Mouse (Mus musculus): ENCODE results near the gene Barx1. TPM values are rescaled to one million over a fixed set of nuclear protein-coding genes. Genes with fewer than 3 reads are reported as not detected.

The Barx1 gene
- polyA plus RNA-seq, 1 experiment from 2014 or later = 2.7 TPM

DNA sequence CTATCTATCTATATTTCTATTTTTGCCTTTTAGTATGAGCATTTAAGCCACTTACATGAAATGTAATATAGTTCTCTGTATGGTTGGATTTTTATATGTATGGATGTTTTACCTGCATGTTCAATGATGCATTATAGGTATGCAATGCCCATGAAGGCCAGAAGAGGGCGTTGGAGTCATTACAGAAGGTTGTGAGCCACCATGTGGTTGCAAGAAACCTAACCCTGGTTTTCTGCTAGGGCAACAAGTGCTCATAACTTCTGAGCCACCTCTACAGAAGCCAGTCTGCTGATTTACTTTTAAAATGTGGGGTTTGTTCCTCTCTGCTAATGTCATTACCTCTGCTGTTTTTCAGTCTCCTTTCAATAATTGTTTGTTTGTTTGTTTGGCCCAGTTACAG is 12.2 kb upstream of the Barx1 start:
- H3K4me3 ChIP-seq = no peak overlapping the region
- H3K4me1 ChIP-seq = no peaks in the 10 kb centered on the region
- H3K9me3 ChIP-seq = no peaks in the 10 kb centered on the region
- no peak overlapping the region for H3K27ac ChIP-seq
- no peak overlapping the region for H3K4me2 ChIP-seq (replicated peaks)
- H3K9ac ChIP-seq = no peak overlapping the region
- WGBS = 0% methylated on average over 1 of the region's 1 CpGs
- H3K27me3 ChIP-seq = peaks cover 37% of the 10 kb centered on the region
- ATAC-seq (ENCODE audit: low FRiP score, low read depth) = no peak
- no peaks in the 10 kb centered on the region for H3K36me3 ChIP-seq

DNA sequence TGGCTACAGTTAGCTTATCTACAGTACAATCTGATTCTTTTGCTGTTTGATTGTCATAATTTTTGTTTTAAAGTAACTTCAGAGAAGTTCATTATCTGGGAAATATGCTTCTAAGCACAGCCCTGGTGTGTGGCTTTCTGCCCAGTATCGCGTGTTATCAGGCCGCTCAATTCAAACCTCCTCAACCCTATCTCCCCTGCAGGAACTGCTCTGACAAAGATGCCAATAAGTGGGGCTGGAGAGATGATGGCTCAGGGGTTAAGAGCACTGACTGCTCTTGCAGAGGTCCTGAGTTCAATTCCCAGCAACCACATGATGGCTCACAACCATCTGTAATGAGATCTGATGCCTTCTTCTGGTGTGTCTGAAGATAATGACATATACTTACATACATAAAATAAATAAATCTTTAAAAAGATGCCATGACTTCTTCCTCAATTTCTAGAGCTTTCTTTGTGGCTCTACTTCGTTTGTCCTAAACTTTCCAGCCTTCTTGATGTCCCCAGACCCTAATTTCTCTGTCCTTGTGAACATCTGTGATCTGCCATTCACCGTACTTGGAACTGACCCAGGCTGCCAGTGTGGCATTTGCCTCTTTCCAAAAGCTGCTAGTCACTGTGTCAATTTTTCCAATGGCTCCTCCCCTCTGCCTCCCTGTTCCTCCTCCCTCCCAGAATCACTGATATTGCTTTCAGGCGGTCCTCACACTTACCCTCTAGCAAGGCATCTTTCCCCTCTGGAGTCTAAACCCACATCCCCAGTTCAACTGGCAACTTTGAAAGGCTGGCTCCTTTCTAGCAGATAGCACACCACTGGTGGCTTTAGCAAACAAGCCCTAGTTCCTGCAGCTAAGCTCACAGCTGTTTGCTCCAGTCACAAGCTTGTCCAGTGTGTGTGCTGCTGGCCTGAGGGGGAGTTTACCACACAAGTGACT is 11.4 kb upstream of the Barx1 start:
- H3K36me3 ChIP-seq = no peaks in the 10 kb centered on the region
- peaks cover 44% of the 10 kb centered on the region for H3K27me3 ChIP-seq
- no peak overlapping the region for H3K4me3 ChIP-seq
- ATAC-seq (ENCODE audit: low FRiP score, low read depth) = no peak
- no peak overlapping the region for H3K9ac ChIP-seq
- WGBS = 61% methylated on average over 6 of the region's 6 CpGs
- H3K4me2 ChIP-seq (replicated peaks) = no peak overlapping the region
- peaks cover 4% of the 10 kb centered on the region; the same call in 1 of the 2 replicates for H3K4me1 ChIP-seq
- H3K27ac ChIP-seq = no peak overlapping the region
- H3K9me3 ChIP-seq = no peaks in the 10 kb centered on the region

DNA sequence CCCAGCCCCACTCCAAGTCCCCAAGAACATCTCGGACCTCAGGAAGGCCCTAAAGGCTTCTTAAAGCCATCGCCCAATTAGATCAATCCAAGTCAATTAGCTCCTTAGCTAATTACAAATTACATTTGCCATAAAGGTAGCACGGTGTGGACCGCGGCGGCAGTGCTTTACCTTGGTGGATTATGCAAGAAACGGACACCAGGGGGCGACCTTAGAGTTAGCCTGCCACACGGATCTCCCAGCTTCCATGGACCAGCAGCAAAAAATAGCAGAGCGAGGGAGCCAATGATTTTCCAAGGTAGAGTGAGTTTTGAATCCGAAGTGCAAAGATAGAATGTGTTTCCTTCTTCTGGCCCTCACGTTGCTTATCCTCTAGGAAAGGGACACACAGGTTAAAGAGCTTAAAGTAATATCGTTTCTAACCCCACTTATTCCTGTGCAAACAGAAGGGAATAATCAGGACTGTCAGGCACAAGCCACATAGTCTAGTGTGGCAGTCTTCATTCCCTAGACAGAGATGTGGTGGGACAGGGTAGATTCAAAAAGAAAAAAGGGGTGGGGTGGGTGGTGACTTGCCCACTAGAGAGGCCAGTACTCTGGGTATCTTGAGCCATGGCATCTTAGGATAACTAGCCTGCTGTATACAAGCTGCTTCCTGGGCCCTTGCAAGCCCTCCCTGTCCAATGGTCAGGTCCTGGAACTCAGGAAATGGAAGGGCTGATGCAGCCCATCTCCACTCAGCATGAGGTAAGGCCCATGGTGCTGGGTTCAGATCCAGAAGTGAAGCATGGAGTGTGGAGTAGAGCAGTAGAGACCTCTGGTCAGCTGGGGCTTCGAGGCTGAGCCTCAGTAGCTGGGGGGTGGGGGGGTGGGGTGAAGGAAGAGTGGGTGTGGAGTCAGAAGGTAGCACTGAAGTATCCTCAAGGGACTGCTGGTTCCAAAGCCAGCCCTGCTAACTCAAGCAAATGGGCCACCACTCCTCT is 8.7 kb upstream of the Barx1 start:
- 11% methylated on average over 14 of the region's 14 CpGs for WGBS
- Histone ChIP-seq H3K9ac (no peak overlapping the region), H3K27ac (no peak overlapping the region), H3K9me3 (no peaks in the 10 kb centered on the region), H3K36me3 (no peaks in the 10 kb centered on the region), H3K4me3 (no peak overlapping the region), H3K4me2 (replicated peaks) (no peak overlapping the region), H3K4me1 (peaks cover 12% of the 10 kb centered on the region), H3K27me3 (peaks cover 70% of the 10 kb centered on the region)
- ATAC-seq (ENCODE audit: low FRiP score, low read depth) = peak; percentile 65; the same call in 1 of the 2 replicates

DNA sequence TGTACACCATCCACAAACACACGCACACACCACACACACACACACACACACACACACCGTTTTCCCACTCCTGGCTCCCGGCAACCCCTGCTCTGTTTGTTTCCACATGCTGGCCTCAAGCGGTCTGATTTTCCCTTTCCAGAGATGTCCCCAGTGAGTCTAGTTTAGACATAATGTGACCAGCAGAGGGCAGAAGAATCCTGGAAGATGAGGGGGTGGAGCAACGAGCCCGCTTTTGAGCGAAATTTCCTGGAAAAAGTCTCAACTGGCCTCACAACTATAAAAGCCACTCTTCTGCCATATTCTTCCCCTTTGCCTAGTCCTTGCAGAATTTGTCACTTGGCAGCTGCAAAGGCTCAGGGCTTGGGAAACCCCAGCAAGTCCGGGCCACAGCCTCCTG is 7.2 kb upstream of the Barx1 start:
- no peak overlapping the region for H3K4me3 ChIP-seq
- no peak overlapping the region for H3K27ac ChIP-seq
- 0 out of 2 replicates have a peak, but pooled peaks have one; percentile 34 for ATAC-seq (ENCODE audit: low FRiP score, low read depth)
- no peaks in the 10 kb centered on the region for H3K36me3 ChIP-seq
- WGBS = under 1% methylated on average over 8 of the region's 8 CpGs
- H3K27me3 ChIP-seq = peaks cover 86% of the 10 kb centered on the region
- H3K4me2 ChIP-seq (replicated peaks) = 0 out of 2 replicates have a peak overlapping the region, but pooled peaks have one; percentile 7
- H3K9me3 ChIP-seq = no peaks in the 10 kb centered on the region
- H3K4me1 ChIP-seq = peaks cover 27% of the 10 kb centered on the region
- H3K9ac ChIP-seq = no peak overlapping the region

DNA sequence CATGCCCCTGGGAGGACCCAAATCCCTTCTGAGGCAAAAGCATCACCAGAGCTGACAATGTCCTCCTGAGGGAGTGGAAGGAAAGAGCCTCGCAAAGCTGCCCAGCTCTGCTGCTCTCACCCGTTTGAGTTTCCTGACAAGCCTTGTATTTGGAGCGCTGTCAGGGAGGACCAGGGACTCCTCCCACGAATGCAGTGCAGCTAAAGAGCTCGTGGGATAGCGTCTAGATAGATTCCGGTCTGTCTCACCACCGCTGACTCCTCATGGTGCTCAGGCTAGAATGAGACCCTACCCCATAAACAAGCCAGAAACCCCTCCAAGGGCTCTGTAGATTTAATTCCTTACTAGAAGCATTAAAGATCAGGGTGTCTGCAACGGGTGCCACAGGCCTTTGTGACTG is 5.0 kb upstream of the Barx1 start:
- WGBS = 2% methylated on average over 9 of the region's 9 CpGs
- H3K9me3 ChIP-seq = no peaks in the 10 kb centered on the region
- peaks cover 36% of the 10 kb centered on the region for H3K4me1 ChIP-seq
- no peak for ATAC-seq (ENCODE audit: low FRiP score, low read depth)
- no peak overlapping the region for H3K4me2 ChIP-seq (replicated peaks)
- no peak overlapping the region for H3K27ac ChIP-seq
- no peak overlapping the region for H3K4me3 ChIP-seq
- H3K9ac ChIP-seq = no peak overlapping the region
- H3K36me3 ChIP-seq = no peaks in the 10 kb centered on the region
- peaks cover 92% of the 10 kb centered on the region for H3K27me3 ChIP-seq

DNA sequence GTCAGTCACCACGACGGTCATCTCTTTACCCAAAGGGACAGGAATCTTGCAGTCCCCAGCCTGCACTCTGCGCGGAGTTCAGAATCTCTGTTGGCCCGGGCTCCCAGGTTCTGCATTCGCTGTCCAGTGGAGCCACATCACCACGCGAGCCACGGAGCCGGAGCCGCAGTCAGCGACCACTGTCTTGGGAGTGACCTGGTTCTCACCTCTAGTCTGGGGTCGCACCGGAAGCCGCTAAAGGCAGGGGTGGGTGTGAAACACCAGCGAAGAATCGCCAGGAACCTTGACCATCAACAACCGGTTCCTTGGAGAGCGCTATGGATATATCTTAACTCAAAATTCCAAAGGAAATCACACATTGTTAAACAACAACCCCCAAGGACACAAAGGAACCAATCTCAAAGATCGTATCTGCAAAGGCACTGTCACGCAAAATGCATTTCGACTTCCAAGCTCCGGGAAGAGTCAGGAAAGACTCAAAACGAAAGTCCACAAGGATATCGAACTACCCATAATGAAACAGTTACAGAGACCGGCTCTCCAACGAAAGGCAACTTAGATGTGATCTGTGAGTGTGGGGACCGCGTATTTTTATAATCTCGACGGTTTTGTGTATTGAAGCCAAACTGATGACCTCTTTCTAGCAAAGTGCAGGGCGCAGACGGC is 4.1 kb upstream of the Barx1 start:
- peaks cover 92% of the 10 kb centered on the region for H3K27me3 ChIP-seq
- no peaks in the 10 kb centered on the region for H3K36me3 ChIP-seq
- H3K9me3 ChIP-seq = no peaks in the 10 kb centered on the region
- H3K27ac ChIP-seq = no peak overlapping the region
- peak overlapping the region; percentile 33 for H3K4me2 ChIP-seq (replicated peaks)
- peak overlapping the region; percentile 19; the same call in 1 of the 2 replicates for H3K4me3 ChIP-seq
- ATAC-seq (ENCODE audit: low FRiP score, low read depth) = no peak
- H3K9ac ChIP-seq = no peak overlapping the region
- peaks cover 43% of the 10 kb centered on the region for H3K4me1 ChIP-seq
- 1% methylated on average over 33 of the region's 33 CpGs for WGBS

DNA sequence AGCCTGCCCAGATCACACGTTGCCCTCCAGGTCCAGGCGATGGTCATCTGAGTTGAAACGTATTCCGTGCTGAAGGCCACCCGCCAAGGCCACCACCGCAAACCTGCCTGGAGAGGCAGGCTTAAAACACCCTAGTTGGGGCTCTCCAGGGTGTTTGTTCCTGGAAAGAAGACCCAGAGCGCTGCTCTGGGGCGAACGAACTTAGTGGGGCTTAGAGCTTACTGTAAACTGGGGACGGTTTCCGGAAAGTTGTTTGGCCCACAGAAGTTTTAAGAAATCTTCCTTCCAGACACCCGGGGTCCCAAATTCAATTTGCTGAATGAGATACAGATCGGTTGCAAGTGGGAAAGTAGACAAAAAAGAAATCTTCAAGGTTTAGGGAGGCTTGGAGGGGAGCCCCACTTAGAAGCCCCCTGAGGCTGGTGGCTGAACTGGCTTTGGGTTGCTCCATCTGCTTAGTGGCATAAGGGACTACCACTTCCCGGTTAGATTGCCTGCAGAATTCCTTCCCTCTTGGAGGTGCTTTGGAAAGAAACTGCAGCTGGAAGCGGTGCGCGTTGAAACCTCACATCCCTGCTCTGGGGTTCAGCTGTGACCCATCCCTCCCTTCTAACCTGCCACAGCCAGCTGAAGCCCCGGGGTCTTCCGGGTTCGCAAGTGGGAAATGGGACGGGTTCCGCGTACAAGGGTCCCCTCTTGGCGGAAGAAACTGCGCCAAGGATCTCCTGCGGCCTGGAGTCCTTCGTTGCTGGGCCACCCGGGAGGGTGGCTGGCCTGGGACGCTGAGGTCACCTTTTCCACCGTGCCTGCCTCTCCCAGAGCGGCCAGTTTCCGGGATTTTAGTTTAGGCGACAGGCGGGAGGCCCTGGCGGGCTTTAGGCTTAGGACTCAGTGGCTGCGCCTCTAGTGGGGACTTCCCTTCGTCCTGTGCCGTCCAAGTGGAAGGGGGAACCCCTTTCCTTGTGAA is 3.3 kb upstream of the Barx1 start:
- WGBS = under 1% methylated on average over 38 of the region's 38 CpGs
- H3K4me3 ChIP-seq = peak overlapping the region; percentile 29

DNA sequence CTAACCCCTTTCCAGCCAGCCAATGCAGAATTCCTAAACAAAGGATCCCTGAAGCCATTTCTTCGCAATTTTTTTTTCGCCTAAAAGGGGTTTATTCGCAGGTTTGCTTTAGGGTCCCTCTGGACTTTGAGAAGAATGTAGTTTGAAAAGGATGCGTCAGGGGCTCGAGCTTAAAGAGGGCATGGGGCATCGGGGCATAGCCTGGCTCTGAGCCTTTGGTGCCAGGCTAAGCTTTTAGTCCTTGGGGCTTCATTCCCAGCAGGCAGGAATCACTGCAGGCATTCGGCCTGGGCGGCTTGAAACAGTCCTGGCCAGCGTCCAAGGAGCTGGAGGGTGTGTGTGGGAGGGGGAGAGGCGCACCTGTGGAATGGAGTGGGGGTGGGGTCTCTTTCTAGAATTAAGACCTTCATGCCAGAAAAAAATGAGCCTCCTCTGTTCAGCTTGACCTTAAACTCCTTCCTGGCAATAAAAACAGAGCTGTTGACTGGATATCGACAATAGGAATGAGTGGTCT is 2.5 kb upstream of the Barx1 start:
- peak overlapping the region; percentile 56 for H3K4me2 ChIP-seq (replicated peaks)
- 2% methylated on average over 11 of the region's 11 CpGs for WGBS
- no peak overlapping the region for H3K27ac ChIP-seq

More for the DNA sequence above, 3.3 kb upstream of the Barx1 start:
- Histone ChIP-seq H3K36me3 (no peaks in the 10 kb centered on the region), H3K27me3 (peaks cover 97% of the 10 kb centered on the region), H3K4me1 (peaks cover 47% of the 10 kb centered on the region), H3K9me3 (no peaks in the 10 kb centered on the region), H3K4me2 (replicated peaks) (peak overlapping the region; percentile 56), H3K9ac (peak overlapping the region; percentile 56), H3K27ac (no peak overlapping the region)
- ATAC-seq (ENCODE audit: low FRiP score, low read depth) = no peak

DNA sequence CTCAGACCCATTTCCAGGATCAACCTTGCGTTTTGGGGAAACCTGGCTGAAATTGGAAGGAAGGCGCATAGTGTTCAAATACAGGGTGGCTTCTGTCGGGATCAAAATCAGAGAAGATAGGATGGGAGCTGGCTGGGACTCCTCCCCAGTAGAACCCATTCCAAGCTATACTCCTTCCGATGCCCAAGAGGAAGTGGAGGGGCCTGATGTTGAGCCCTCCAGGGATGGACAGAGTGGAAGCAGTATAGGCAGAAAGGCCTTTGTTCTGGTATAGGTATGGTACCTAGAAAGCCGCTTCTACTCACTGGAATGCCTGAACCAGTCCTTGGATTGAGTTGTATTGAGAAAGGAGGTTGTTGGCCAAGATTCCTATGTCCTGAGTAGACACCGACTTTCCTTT is 2.1 kb upstream of the Barx1 start:
- Histone ChIP-seq H3K27ac (no peak overlapping the region), H3K4me2 (replicated peaks) (no peak overlapping the region), H3K4me1 (peaks cover 54% of the 10 kb centered on the region), H3K36me3 (no peaks in the 10 kb centered on the region), H3K9ac (no peak overlapping the region), H3K9me3 (no peaks in the 10 kb centered on the region), H3K4me3 (no peak overlapping the region), H3K27me3 (peaks cover 98% of the 10 kb centered on the region)
- ATAC-seq (ENCODE audit: low FRiP score, low read depth) = no peak
- 11% methylated on average over 6 of the region's 6 CpGs for WGBS

More for the DNA sequence above, 2.5 kb upstream of the Barx1 start:
- Histone ChIP-seq H3K9ac (no peak overlapping the region; the same call in 1 of the 2 replicates), H3K4me1 (peaks cover 53% of the 10 kb centered on the region), H3K36me3 (no peaks in the 10 kb centered on the region), H3K9me3 (no peaks in the 10 kb centered on the region), H3K4me3 (peak overlapping the region; percentile 29), H3K27me3 (peaks cover 97% of the 10 kb centered on the region)
- ATAC-seq (ENCODE audit: low FRiP score, low read depth) = no peak

DNA sequence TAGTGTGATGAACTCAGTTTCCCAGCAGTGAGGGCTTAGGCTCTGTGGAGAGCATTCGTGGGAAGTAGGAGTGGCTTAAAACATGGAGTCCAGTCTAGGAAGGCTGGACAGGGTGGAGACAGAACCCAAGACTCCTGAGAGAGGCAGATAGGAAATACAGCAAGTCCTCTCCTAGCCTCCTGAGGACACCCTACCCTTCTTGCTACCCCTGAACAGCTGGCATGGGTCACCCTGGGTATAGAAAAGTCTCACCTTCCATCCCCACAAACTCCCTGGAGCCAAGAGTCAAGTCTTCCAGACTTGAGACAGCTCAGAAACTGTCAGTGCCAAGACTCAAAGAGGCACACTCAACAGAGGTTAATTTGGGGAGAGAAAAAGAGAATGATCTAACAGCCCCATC is 1.2 kb upstream of the Barx1 start:
- H3K27me3 ChIP-seq = peaks cover 98% of the 10 kb centered on the region
- H3K27ac ChIP-seq = no peak overlapping the region
- no peak overlapping the region for H3K9ac ChIP-seq
- no peak for ATAC-seq (ENCODE audit: low FRiP score, low read depth)
- no peak overlapping the region for H3K4me2 ChIP-seq (replicated peaks)
- H3K4me3 ChIP-seq = no peak overlapping the region
- H3K9me3 ChIP-seq = no peaks in the 10 kb centered on the region
- peaks cover 56% of the 10 kb centered on the region for H3K4me1 ChIP-seq
- 0% methylated on average over 1 of the region's 1 CpGs for WGBS
- H3K36me3 ChIP-seq = no peaks in the 10 kb centered on the region
